Mouse (Mus musculus) neural tube, embryonic 13.5 days (tissue): ENCODE measurements at regions not wholly inside any gene's neighbourhood (a gene's known extent, or its start where the extent isn't known, plus 50 kb on each side); places are given as distances from the start of the nearest gene placed in this dataset.

ENCODE experiments used
- ATAC-seq: fragments of 200-750 bp; cut with Nextera tagmentation; 2 replicates; pipeline ENCODE4 v1.8.0; 2017; ENCODE audit warnings: low read depth, mild to moderate bottlenecking, moderate TSS enrichment, moderate library complexity
- H3K27ac ChIP-seq: fragments of 300-500 bp; sonication (generic); replicated peaks from 2 replicates; pipeline ENCODE4 v1.5.1; 2015; ENCODE audit warnings: moderate library complexity, mild to moderate bottlenecking, inconsistent platforms
- H3K27me3 ChIP-seq: fragments of 300-500 bp; sonication (generic); 2 replicates; pipeline ENCODE4 v1.6.1; 2015; ENCODE audit warnings: mild to moderate bottlenecking, inconsistent platforms
- H3K36me3 ChIP-seq: fragments of 300-500 bp; sonication (generic); 2 replicates; pipeline ENCODE4 v1.6.1; 2015; ENCODE audit warnings: mild to moderate bottlenecking, inconsistent platforms
- H3K4me1 ChIP-seq: fragments of 300-500 bp; sonication (generic); replicated peaks from 2 replicates; pipeline ENCODE4 v1.6.1; 2015; ENCODE audit warnings: inconsistent platforms
- H3K4me2 ChIP-seq: fragments of 300-500 bp; sonication (generic); 2 replicates; pipeline ENCODE4 v1.6.1; 2015; ENCODE audit warnings: inconsistent platforms, mild to moderate bottlenecking, moderate library complexity
- H3K4me3 ChIP-seq: fragments of 300-500 bp; sonication (generic); 2 replicates; pipeline ENCODE4 v1.5.1; 2015; ENCODE audit warnings: mild to moderate bottlenecking, inconsistent platforms
- H3K9ac ChIP-seq: fragments of 300-500 bp; sonication (generic); 2 replicates; pipeline ENCODE4 v1.6.1; 2015; ENCODE audit warnings: moderate library complexity, mild to moderate bottlenecking, inconsistent platforms
- H3K9me3 ChIP-seq: fragments of 300-500 bp; sonication (generic); 2 replicates; pipeline ENCODE4 v1.6.1; 2016; ENCODE audit warnings: inconsistent platforms
- WGBS: fragments of 180-500 bp; shearing (Covaris S2); methylation state at CpG from one replicate; pipeline ENCODE4 v1.1.7; 2015; 5-methylcytosine and 5-hydroxymethylcytosine counted together

- no peak overlapping the region for H3K27ac ChIP-seq
- H3K9me3 ChIP-seq, result no peaks in the 10 kb centered on the region
Measured at GRCm38 (mm10) chr1:137571905-137572865, 603.3 kb downstream of the Ptprc start.

DNA sequence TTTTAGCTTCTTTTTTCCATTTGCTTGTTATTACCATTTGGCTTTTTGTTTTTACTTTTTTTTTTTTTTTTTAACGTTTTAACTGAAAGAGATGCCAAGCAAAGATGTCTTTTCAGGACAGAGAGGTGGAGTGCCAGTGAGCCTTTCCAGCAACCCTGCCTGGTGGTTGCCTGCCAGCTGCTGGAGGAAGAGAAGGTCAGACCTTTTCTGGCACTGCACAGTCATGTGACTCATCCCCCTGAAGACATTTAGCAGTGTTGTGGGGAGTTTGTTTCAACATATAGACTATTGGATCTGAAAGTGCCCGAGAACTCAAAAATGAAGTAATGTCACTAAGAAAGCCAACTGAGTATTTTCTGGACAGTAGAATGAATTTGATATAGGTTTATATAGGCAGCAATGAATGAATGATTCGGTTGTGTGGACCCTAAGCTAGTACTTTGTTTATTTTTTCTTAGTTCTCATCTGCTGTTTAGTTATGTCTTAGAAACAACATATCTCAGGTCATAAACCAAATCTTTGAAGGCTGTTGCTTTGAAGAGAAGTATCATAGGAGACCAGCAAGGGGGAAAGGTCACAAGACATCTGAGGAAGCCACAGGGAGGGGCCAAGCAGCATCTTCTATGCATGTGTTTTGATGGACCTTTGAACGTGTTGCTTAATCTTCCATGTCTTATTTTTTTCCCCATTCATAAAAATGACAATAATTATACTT is 604.2 kb downstream of the Ptprc start:
- Histone ChIP-seq H3K4me2 (no peak overlapping the region), H3K27ac (no peak overlapping the region), H3K4me3 (no peak overlapping the region), H3K9me3 (no peaks in the 10 kb centered on the region), H3K36me3 (no peaks in the 10 kb centered on the region), H3K27me3 (no peaks in the 10 kb centered on the region), H3K4me1 (no peaks in the 10 kb centered on the region), H3K9ac (no peak overlapping the region)
- no peak for ATAC-seq
- WGBS, result 59% methylated on average over 4 of the region's 4 CpGs

More at GRCm38 (mm10) chr1:137571905-137572865, 603.3 kb downstream of the Ptprc start:
- no peak for ATAC-seq
- Histone ChIP-seq H3K4me3 (no peak overlapping the region), H3K9ac (no peak overlapping the region), H3K4me2 (no peak overlapping the region), H3K4me1 (no peaks in the 10 kb centered on the region), H3K36me3 (no peaks in the 10 kb centered on the region), H3K27me3 (no peaks in the 10 kb centered on the region)
- WGBS, result 61% methylated on average over 6 of the region's 6 CpGs

GRCm38 (mm10) chr1:137567526-137567925 is 607.3 kb upstream of the Nr5a2 start:
- H3K4me1 ChIP-seq, result no peaks in the 10 kb centered on the region
- WGBS, result 97% methylated on average over 1 of the region's 1 CpGs
- no peak overlapping the region for H3K27ac ChIP-seq
- no peaks in the 10 kb centered on the region for H3K27me3 ChIP-seq
- no peaks in the 10 kb centered on the region for H3K9me3 ChIP-seq
- ATAC-seq, result no peak
- no peaks in the 10 kb centered on the region for H3K36me3 ChIP-seq
- H3K4me2 ChIP-seq, result no peak overlapping the region
- no peak overlapping the region for H3K4me3 ChIP-seq
- no peak overlapping the region for H3K9ac ChIP-seq

- Histone ChIP-seq H3K36me3 (no peaks in the 10 kb centered on the region), H3K9me3 (no peaks in the 10 kb centered on the region), H3K27me3 (no peaks in the 10 kb centered on the region), H3K4me1 (no peaks in the 10 kb centered on the region), H3K4me3 (no peak overlapping the region), H3K27ac (no peak overlapping the region), H3K9ac (no peak overlapping the region), H3K4me2 (no peak overlapping the region)
- ATAC-seq, result no peak
- 88% methylated on average over 4 of the region's 4 CpGs for WGBS
Measured at GRCm38 (mm10) chr1:137565573-137566048, 605.4 kb upstream of the Nr5a2 start.

GRCm38 (mm10) chr1:137561686-137562085 is 601.4 kb upstream of the Nr5a2 start:
- H3K27me3 ChIP-seq, result no peaks in the 10 kb centered on the region
- no peaks in the 10 kb centered on the region for H3K9me3 ChIP-seq
- H3K27ac ChIP-seq, result no peak overlapping the region
- no peak overlapping the region for H3K4me3 ChIP-seq
- no peak overlapping the region for H3K9ac ChIP-seq
- H3K4me2 ChIP-seq, result no peak overlapping the region
- no peaks in the 10 kb centered on the region for H3K4me1 ChIP-seq
- no peaks in the 10 kb centered on the region for H3K36me3 ChIP-seq
- WGBS, result 87% methylated on average over 3 of the region's 3 CpGs
- no peak for ATAC-seq

DNA sequence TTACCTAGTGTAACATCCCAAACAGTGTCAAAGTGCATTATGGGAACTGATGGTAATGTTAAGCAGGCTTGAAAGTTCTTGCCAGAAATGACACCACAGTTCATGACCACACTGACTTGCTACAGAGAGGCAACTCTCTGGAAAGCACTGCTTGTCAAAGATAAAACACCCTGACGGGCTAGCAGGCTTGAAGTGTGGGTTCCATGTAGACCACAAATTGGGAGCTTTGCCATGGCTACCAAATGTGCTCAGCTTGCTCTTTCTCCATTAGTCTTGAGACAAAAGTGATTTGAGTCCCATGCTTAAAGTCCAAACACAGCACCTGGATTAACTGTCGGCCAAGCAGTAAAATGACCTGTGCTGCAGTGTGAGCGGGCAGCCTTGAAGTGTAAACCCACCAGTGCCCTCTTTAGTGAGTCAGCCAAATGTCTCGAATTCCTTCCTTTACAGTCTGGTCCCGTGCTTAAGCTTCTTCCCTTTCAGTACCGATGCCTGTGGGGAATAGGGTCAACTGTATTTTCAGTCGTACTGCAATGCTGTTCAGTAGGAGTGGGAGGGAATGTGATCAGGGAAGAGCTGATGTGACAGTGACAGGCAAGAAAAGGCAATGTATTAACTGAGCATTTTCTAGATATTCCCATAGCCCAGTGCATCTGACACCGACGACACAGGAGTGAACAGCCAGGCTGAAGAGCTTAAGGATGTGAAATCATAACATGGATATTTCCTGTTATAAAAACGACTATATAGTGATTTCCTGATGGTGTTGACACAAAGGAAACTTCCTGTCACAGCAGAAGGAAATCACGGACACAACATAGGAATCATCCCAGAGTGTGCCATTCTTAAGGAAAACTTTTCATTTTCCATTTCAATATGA is 600.4 kb upstream of the Nr5a2 start:
- Histone ChIP-seq H3K4me2 (no peak overlapping the region), H3K9ac (no peak overlapping the region), H3K27me3 (no peaks in the 10 kb centered on the region), H3K36me3 (no peaks in the 10 kb centered on the region), H3K9me3 (no peaks in the 10 kb centered on the region), H3K27ac (no peak overlapping the region), H3K4me1 (no peaks in the 10 kb centered on the region), H3K4me3 (no peak overlapping the region)
- WGBS, result 75% methylated on average over 11 of the region's 11 CpGs
- no peak for ATAC-seq

GRCm38 (mm10) chr1:137549659-137550058 is 589.4 kb upstream of the Nr5a2 start:
- Histone ChIP-seq H3K27ac (no peak overlapping the region), H3K4me3 (no peak overlapping the region), H3K4me1 (no peaks in the 10 kb centered on the region), H3K27me3 (no peaks in the 10 kb centered on the region), H3K9me3 (no peaks in the 10 kb centered on the region), H3K36me3 (no peaks in the 10 kb centered on the region), H3K9ac (no peak overlapping the region), H3K4me2 (no peak overlapping the region)
- no peak for ATAC-seq
- WGBS, result 93% methylated on average over 1 of the region's 1 CpGs

DNA sequence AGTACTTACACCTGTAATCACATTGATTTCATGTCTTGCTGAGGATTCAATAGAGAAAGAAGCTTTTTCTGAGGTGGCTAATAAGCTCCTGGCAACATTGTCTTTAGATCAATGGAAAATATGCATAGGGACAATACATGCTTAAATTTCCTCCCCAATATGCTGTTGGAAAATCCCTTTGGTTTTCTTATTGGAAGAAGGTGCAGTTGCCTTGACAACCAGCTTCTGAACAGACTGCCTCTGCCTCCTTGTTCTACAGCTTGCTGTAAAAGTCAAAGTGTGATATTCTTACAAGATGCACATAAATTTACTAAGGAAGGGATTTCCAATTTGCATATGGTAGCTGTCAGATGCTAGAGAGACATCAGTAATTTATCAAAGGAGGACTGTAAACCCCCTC is 585.4 kb upstream of the Nr5a2 start:
- Histone ChIP-seq H3K4me3 (no peak overlapping the region), H3K27ac (no peak overlapping the region), H3K4me2 (no peak overlapping the region), H3K27me3 (no peaks in the 10 kb centered on the region), H3K36me3 (no peaks in the 10 kb centered on the region), H3K9me3 (no peaks in the 10 kb centered on the region), H3K9ac (no peak overlapping the region), H3K4me1 (no peaks in the 10 kb centered on the region)
- ATAC-seq, result no peak

- no peaks in the 10 kb centered on the region for H3K4me1 ChIP-seq
- H3K4me2 ChIP-seq, result no peak overlapping the region
- WGBS, result 92% methylated on average over 3 of the region's 3 CpGs
- ATAC-seq, result no peak
- H3K27ac ChIP-seq, result no peak overlapping the region
- no peaks in the 10 kb centered on the region for H3K36me3 ChIP-seq
- no peak overlapping the region for H3K4me3 ChIP-seq
- H3K9me3 ChIP-seq, result no peaks in the 10 kb centered on the region
- no peaks in the 10 kb centered on the region for H3K27me3 ChIP-seq
- H3K9ac ChIP-seq, result no peak overlapping the region
Measured at GRCm38 (mm10) chr1:137543828-137544227, 583.6 kb upstream of the Nr5a2 start.

DNA sequence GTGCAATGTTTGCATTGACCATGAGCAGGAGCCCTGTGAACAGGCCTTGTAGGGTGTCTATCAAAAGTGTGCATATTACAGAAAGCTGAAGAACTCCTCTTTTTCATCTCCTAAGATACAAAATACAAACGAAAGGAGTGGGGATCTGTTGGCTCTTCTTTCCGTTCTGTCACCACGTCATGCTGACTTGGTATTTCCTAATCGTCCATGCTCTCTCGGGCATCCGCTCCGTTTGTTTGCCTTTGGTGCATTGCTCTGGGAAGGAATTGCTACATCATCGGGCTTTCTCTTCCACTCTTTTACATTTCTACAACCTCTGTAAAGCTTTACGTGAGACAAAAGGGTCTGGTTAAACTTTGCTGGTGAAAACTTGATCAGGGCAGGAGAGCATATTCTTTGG is 581.2 kb upstream of the Nr5a2 start:
- 80% methylated on average over 9 of the region's 9 CpGs for WGBS
- Histone ChIP-seq H3K9ac (no peak overlapping the region), H3K4me2 (no peak overlapping the region), H3K27ac (no peak overlapping the region), H3K27me3 (no peaks in the 10 kb centered on the region), H3K4me1 (no peaks in the 10 kb centered on the region), H3K9me3 (no peaks in the 10 kb centered on the region), H3K4me3 (no peak overlapping the region), H3K36me3 (no peaks in the 10 kb centered on the region)
- ATAC-seq, result no peak

DNA sequence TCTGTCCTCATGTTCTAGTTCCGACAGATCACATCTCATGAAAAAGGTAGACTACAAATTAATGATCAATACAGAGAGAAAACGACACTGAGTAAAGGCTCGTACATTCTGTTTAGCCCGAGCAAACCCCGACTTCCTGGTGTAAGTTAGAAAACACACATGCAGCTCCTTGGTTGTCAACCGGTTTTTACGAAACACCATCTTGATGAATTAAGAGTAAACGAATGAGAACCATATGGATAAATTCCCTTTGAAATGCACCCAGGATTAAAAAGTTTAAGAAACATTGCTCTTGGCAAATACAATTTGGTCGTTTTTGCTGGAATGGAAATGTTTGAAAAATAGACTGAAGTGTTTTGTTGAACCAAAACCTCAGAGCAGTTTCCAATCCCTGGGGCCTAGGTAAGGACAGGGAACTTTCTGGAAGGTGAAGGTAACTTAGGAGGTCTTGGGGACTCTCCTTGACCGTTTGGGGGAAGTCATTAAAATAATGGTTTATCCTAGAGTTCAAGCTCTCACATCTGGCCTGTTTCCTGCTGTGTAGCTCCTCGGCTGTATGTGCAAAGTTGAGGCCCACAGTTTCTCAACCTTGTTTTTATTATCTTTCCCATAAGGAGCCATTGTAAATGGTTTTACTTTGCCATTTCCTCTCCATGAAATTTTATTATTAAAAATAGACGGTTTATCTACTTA is 579.3 kb upstream of the Nr5a2 start:
- 78% methylated on average over 12 of the region's 12 CpGs for WGBS

More for the DNA sequence above, 579.3 kb upstream of the Nr5a2 start:
- H3K27ac ChIP-seq, result no peak overlapping the region
- H3K27me3 ChIP-seq, result no peaks in the 10 kb centered on the region
- H3K4me3 ChIP-seq, result no peak overlapping the region
- no peaks in the 10 kb centered on the region for H3K36me3 ChIP-seq
- no peak overlapping the region for H3K4me2 ChIP-seq
- no peaks in the 10 kb centered on the region for H3K9me3 ChIP-seq
- no peaks in the 10 kb centered on the region for H3K4me1 ChIP-seq
- ATAC-seq, result no peak
- no peak overlapping the region for H3K9ac ChIP-seq
